14 mouse cellular contexts compared by ENCODE assay signal in the genomic region with DNA sequence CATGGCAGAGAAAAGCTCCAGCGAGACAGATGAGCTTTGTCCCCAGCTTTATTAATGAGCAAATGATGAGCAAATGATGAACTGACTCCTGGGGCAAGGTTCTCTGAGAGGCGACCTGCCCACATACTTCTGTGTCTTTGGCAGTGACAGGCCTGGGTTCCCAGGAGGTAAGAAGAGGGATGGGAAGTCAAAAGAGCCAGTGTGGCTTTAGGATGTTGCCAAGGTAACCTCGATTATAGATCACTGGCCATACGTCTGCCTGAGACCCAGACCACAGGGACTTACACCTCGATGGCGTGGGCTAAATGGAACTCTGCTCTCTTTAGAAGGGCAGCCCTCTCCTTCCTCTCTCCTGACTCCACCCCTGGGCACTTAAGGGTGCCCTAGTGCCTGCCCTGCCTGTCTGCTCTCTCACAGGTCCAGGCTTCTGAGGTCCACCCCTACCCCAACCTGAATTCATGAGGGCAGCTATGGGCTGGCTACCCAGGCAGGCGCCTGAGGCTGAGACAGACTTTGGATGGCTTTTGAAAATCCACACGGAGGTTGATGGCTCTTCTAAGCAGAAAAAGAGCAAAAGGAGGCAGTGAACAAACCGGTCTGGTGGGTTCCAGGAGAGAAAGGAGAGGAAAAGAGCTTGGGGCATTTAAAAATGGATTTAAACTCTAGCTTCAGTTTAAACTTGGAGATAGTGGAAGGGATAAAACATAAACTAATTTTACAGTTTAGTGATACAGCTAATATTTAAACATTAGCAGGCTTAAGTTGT. TPM values are rescaled to one million over a fixed set of nuclear protein-coding genes. Genes with fewer than 3 reads are reported as not detected.
A peak's percentile ranks its signal among the peaks of the same experiment; 100 is the strongest.
DNase-seq lines count a peak whose midpoint lies in the region; ATAC-seq and TF ChIP-seq lines count a peak whose summit lies in the region.
"Had no signal": no experiment of that assay in that cellular context is flagged by ENCODE, and none has a peak within 500 bp of the region (broad histone marks: within the 10 kb centered on the region; RNA-seq: fewer than 3 reads in every experiment).

No protein-coding gene starts in this region.

- peak overlapping the region; percentile 24; the same call in 1 of the 2 replicates for H3K4me2 ChIP-seq in intestine, embryonic 15.5 days (replicated peaks)
- no peak overlapping the region for H3K4me2 ChIP-seq in limb, embryonic 14.5 days (replicated peaks; ENCODE audit: low read depth, low read length, severe bottlenecking)
- H3K4me2 ChIP-seq in stomach, postnatal 0 days (replicated peaks; ENCODE audit: low read depth): no peak overlapping the region
- no peak overlapping the region for H3K4me2 ChIP-seq in forebrain, embryonic 12.5 days
- H3K4me2 ChIP-seq: liver, embryonic 13.5 days had no signal

- WGBS in intestine, embryonic 15.5 days: 48% methylated on average over 9 of the region's 9 CpGs
- WGBS in limb, embryonic 14.5 days: 68% methylated on average over 9 of the region's 9 CpGs
- 40% methylated on average over 9 of the region's 9 CpGs for WGBS in stomach, postnatal 0 days
- 66% methylated on average over 9 of the region's 9 CpGs for WGBS in forebrain, embryonic 12.5 days

- peaks cover 2% of the 10 kb centered on the region; the same call in 1 of the 2 replicates for H3K4me1 ChIP-seq in intestine, embryonic 15.5 days (replicated peaks)
- H3K4me1 ChIP-seq in limb, embryonic 14.5 days (ENCODE audit: control insufficient read depth, insufficient read depth, low read length): 0 out of 2 replicates have a peak, but pooled peaks cover 2% of the 10 kb centered on the region
- H3K4me1 ChIP-seq in stomach, postnatal 0 days (replicated peaks; ENCODE audit: control insufficient read depth, insufficient read depth): no peaks in the 10 kb centered on the region
- no peaks in the 10 kb centered on the region for H3K4me1 ChIP-seq in forebrain, embryonic 12.5 days
- H3K4me1 ChIP-seq: liver, embryonic 13.5 days had no signal

- no peaks in the 10 kb centered on the region for H3K36me3 ChIP-seq in intestine, embryonic 15.5 days
- no peaks in the 10 kb centered on the region for H3K36me3 ChIP-seq in limb, embryonic 14.5 days (ENCODE audit: control insufficient read depth, insufficient read depth, low read length)
- no peaks in the 10 kb centered on the region for H3K36me3 ChIP-seq in stomach, postnatal 0 days (ENCODE audit: control insufficient read depth, insufficient read depth, low read length)
- H3K36me3 ChIP-seq in forebrain, embryonic 12.5 days (replicated peaks): no peaks in the 10 kb centered on the region
- H3K36me3 ChIP-seq: liver, embryonic 13.5 days had no signal

- no peak overlapping the region for H3K4me3 ChIP-seq in intestine, embryonic 15.5 days (replicated peaks)
- H3K4me3 ChIP-seq in limb, embryonic 14.5 days (replicated peaks; ENCODE audit: low read length): no peak overlapping the region
- no peak overlapping the region for H3K4me3 ChIP-seq in stomach, postnatal 0 days (ENCODE audit: low read depth, low read length)
- no peak overlapping the region for H3K4me3 ChIP-seq in forebrain, embryonic 12.5 days (replicated peaks)
- H3K4me3 ChIP-seq: liver, embryonic 13.5 days had no signal

- ATAC-seq in intestine, embryonic 15.5 days: peak; percentile 80
- ATAC-seq in limb, embryonic 14.5 days (ENCODE audit: low FRiP score, low read depth): no peak
- 0 out of 2 replicates have a peak, but pooled peaks have one; percentile 29 for ATAC-seq in stomach, postnatal 0 days (ENCODE audit: low FRiP score, low TSS enrichment)
- no peak for ATAC-seq in forebrain, embryonic 12.5 days (ENCODE audit: low FRiP score)
- ATAC-seq: CD4-positive, CD25-positive, alpha-beta regulatory T cell, adult 4 months; hindbrain, embryonic 16.5 days; midbrain, embryonic 16.5 days had no signal

- no peaks in the 10 kb centered on the region for H3K9me3 ChIP-seq in intestine, embryonic 15.5 days
- H3K9me3 ChIP-seq in limb, embryonic 14.5 days (ENCODE audit: control insufficient read depth, low read length): no peaks in the 10 kb centered on the region
- H3K9me3 ChIP-seq in stomach, postnatal 0 days (ENCODE audit: control insufficient read depth, low read length): no peaks in the 10 kb centered on the region
- no peaks in the 10 kb centered on the region for H3K9me3 ChIP-seq in forebrain, embryonic 12.5 days
- H3K9me3 ChIP-seq: liver, embryonic 13.5 days had no signal

- H3K9ac ChIP-seq in intestine, embryonic 15.5 days: no peak overlapping the region
- H3K9ac ChIP-seq in limb, embryonic 14.5 days (ENCODE audit: low read depth, low read length, severe bottlenecking): no peak overlapping the region
- 0 out of 2 replicates have a peak overlapping the region, but pooled peaks have one; percentile 23 for H3K9ac ChIP-seq in stomach, postnatal 0 days (ENCODE audit: low read length)
- H3K9ac ChIP-seq in forebrain, embryonic 12.5 days: no peak overlapping the region
- H3K9ac ChIP-seq: liver, embryonic 13.5 days had no signal

- TF ChIP-seq CTCF in stomach, postnatal 0 days (IDR thresholded peaks at IDR 0.05; ENCODE audit: low read depth): no peak

- no peak for TF ChIP-seq POLR2A in limb, embryonic 14.5 days (IDR thresholded peaks at IDR 0.05; ENCODE audit: borderline replicate concordance, extremely low read depth, insufficient read depth, insufficient read length)

- TF ChIP-seq EP300 in stomach, postnatal 0 days (optimal IDR thresholded peaks at IDR 0.05): no peak

- H3K27me3 ChIP-seq in intestine, embryonic 15.5 days (replicated peaks): no peaks in the 10 kb centered on the region
- H3K27me3 ChIP-seq in limb, embryonic 14.5 days (ENCODE audit: control insufficient read depth, insufficient read depth, low read length): no peaks in the 10 kb centered on the region
- H3K27me3 ChIP-seq in stomach, postnatal 0 days (ENCODE audit: control insufficient read depth, insufficient read depth, low read length): no peaks in the 10 kb centered on the region
- H3K27me3 ChIP-seq in forebrain, embryonic 12.5 days: no peaks in the 10 kb centered on the region
- H3K27me3 ChIP-seq: liver, embryonic 13.5 days had no signal

- no peak overlapping the region for H3K27ac ChIP-seq in intestine, embryonic 15.5 days
- no peak overlapping the region for H3K27ac ChIP-seq in limb, embryonic 14.5 days (replicated peaks; ENCODE audit: low read depth, low read length)
- no peak overlapping the region for H3K27ac ChIP-seq in stomach, postnatal 0 days (replicated peaks)
- H3K27ac ChIP-seq in forebrain, embryonic 12.5 days: no peak overlapping the region
- H3K27ac ChIP-seq: liver, embryonic 13.5 days had no signal

- DNase-seq in kidney, adult 8-10 months: peak; percentile 6 to 10
- DNase-seq in kidney, adult 11 months: no peak
- DNase-seq in limb, embryonic 14.5 days (ENCODE audit: low spot score): peak; percentile 23
- peak; percentile 50 for DNase-seq in stomach, postnatal 0 days (ENCODE audit: low spot score)
- no peak for DNase-seq in retina, embryonic 14.5 days (ENCODE audit: low spot score)
- DNase-seq: adrenal gland, postnatal 10 days; liver, embryonic 13.5 days; right cerebral cortex, postnatal 25 days had no signal

RNA-seq across cellular contexts. Expression of a gene that starts 31.0 kb away (rescaled TPM):
- 0.38 and 0.42 TPM in 2 replicates for polyA plus RNA-seq in intestine, embryonic 15.5 days (2015; fragmentation: Nextera tagmentation; extraction: Ambion mirVana)
- polyA plus RNA-seq in limb, embryonic 14.5 days (2012; rRNA removed): 0.17 and 0.34 TPM in 2 replicates
- polyA plus RNA-seq in limb, embryonic 14.5 days (2014; fragmentation: Nextera tagmentation; extraction: Ambion mirVana): 0.22 and 0.47 TPM in 2 replicates
- 1.7 and 1.9 TPM in 2 replicates for polyA plus RNA-seq in stomach, postnatal 0 days (2015; fragmentation: Nextera tagmentation; extraction: Ambion mirVana)
- polyA plus RNA-seq in forebrain, embryonic 12.5 days (2016; fragmentation: Nextera tagmentation; extraction: Ambion mirVana): not detected in 2 replicates
- polyA plus RNA-seq: CD4-positive, CD25-positive, alpha-beta regulatory T cell, adult 4 months; hindbrain, embryonic 16.5 days; liver, embryonic 13.5 days; midbrain, embryonic 16.5 days; neural tube, embryonic 14.5 days had no signal

Comparison
In these comparisons a context has a peak if more than half of its experiments do, and no peak if none do; other contexts are left out.
1. DNase-seq: peak in kidney, adult 8-10 months (2 of 2), limb, embryonic 14.5 days (single experiment) and stomach, postnatal 0 days (single experiment); none in kidney, adult 11 months (single experiment) and retina, embryonic 14.5 days (single experiment).
2. ATAC-seq: peak in intestine, embryonic 15.5 days (single experiment) and stomach, postnatal 0 days (single experiment); none in limb, embryonic 14.5 days (single experiment) and forebrain, embryonic 12.5 days (single experiment).